Comparison of ENCODE assay signal across 7 mouse cellular contexts in the genomic region with DNA sequence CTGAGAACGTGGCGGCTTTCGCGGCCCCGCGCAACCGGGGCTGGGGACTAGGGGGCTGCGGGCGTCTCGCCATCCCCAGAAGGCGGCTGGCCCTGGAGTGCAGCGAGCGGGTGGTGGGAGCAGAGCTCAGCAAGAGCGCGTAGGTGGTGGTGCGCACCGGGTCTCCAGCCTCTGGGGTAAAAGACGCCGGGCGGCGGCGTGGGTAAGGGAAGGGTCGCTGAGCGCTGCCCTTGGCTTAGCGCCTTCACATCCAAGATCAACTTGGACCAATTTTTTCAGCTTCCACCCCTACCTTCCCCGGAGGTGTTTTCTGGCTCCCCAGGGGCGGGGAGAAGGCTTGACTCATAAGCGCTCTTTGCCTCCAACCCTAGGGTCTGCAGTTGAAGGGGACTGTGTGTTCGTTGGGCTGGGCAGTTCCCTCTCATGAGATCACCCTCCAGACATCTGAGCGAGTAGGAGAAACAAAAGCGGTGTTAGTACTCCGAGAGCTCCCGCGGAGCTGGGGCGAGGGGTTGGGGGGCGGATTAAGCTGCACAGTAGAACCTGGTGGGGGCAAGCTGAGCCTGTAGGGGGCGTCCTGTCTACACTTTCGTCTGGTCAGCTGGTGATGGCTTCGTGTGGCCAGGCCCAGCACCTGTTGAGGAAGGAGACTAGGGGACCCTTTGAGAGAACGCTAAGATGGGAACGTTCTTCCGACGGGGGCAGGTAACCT. TPM values are rescaled to one million over a fixed set of nuclear protein-coding genes. Genes with fewer than 3 reads are reported as not detected.
A peak's percentile ranks its signal among the peaks of the same experiment; 100 is the strongest.
DNase-seq lines count a peak whose midpoint lies in the region; ATAC-seq and TF ChIP-seq lines count a peak whose summit lies in the region.

No protein-coding gene starts in this region.

- no peak overlapping the region for H3K9ac ChIP-seq in MEL (ENCODE audit: control insufficient read depth, low read depth, low read length, poor library complexity, severe bottlenecking)
- peak overlapping the region; percentile 80 for H3K9ac ChIP-seq in hindbrain, embryonic 12.5 days
- H3K9ac ChIP-seq in limb, embryonic 12.5 days (replicated peaks) = peak overlapping the region; percentile 70
- peak overlapping the region; percentile 77 for H3K9ac ChIP-seq in neural tube, embryonic 12.5 days

- TF ChIP-seq POLR2A in MEL (IDR thresholded peaks at IDR 0.05; ENCODE audit: control insufficient read depth in 1 of 2, insufficient read depth in 1 of 2, low read depth in 1 of 2, low read length in 2 of 2, poor library complexity in 1 of 2) = no peak

- TF ChIP-seq RAD21 in MEL (IDR thresholded peaks at IDR 0.05; ENCODE audit: low read depth, low read length) = no peak

- no peaks in the 10 kb centered on the region for H3K36me3 ChIP-seq in MEL (ENCODE audit: control insufficient read depth in 1 of 2, insufficient read depth in 2 of 2, low read length in 2 of 2)
- peaks cover 15% of the 10 kb centered on the region for H3K36me3 ChIP-seq in forebrain, embryonic 10.5 days (replicated peaks)
- H3K36me3 ChIP-seq in hindbrain, embryonic 12.5 days = no peaks in the 10 kb centered on the region
- H3K36me3 ChIP-seq in limb, embryonic 12.5 days = no peaks in the 10 kb centered on the region
- no peaks in the 10 kb centered on the region for H3K36me3 ChIP-seq in neural tube, embryonic 12.5 days

- H3K4me3 ChIP-seq in MEL (ENCODE audit: control insufficient read depth in 1 of 2, insufficient read depth in 1 of 2, low read depth in 2 of 2, low read length in 2 of 2) = no peak overlapping the region
- H3K4me3 ChIP-seq in forebrain, embryonic 10.5 days = peak overlapping the region; percentile 80
- peak overlapping the region; percentile 63 for H3K4me3 ChIP-seq in hindbrain, embryonic 12.5 days
- peak overlapping the region; percentile 71 for H3K4me3 ChIP-seq in limb, embryonic 12.5 days (replicated peaks)
- H3K4me3 ChIP-seq in neural tube, embryonic 12.5 days = peak overlapping the region; percentile 75

- DNase-seq in MEL (ENCODE audit: low read depth, low spot score) (no peak), MN1 (ENCODE audit: low spot score) (no peak)
- DNase-seq in adrenal gland, postnatal 25 days = peak; percentile 40
- peak; percentile 79 for DNase-seq in forebrain, embryonic 10.5 days (ENCODE audit: extremely low spot score, low spot score)

- ATAC-seq in hindbrain, embryonic 12.5 days (ENCODE audit: low FRiP score) = peak; percentile 45
- peak; percentile 73 for ATAC-seq in limb, embryonic 12.5 days (ENCODE audit: insufficient number of reproducible peaks, insufficient read depth, low FRiP score, low TSS enrichment, low read depth)
- peak; percentile 52 for ATAC-seq in neural tube, embryonic 12.5 days (ENCODE audit: low FRiP score, low read depth)

- TF ChIP-seq EP300 in MEL (IDR thresholded peaks at IDR 0.05; ENCODE audit: low read depth in 1 of 2, low read length in 2 of 2) = no peak

- peaks cover 8 to 11% of the 10 kb centered on the region in 2 experiments for H3K27me3 ChIP-seq in MEL (ENCODE audit: control insufficient read depth in 1 of 2, insufficient read depth in 2 of 2, low read length in 2 of 2)
- H3K27me3 ChIP-seq in forebrain, embryonic 10.5 days (ENCODE audit: poor library complexity, severe bottlenecking) = peaks cover 76% of the 10 kb centered on the region
- H3K27me3 ChIP-seq in hindbrain, embryonic 12.5 days = peaks cover 44% of the 10 kb centered on the region
- peaks cover 77% of the 10 kb centered on the region for H3K27me3 ChIP-seq in limb, embryonic 12.5 days
- H3K27me3 ChIP-seq in neural tube, embryonic 12.5 days (replicated peaks) = peaks cover 30% of the 10 kb centered on the region

- H3K27ac ChIP-seq in MEL (ENCODE audit: control insufficient read depth, low read depth, low read length) = no peak overlapping the region
- H3K27ac ChIP-seq in forebrain, embryonic 10.5 days = peak overlapping the region; percentile 92
- H3K27ac ChIP-seq in hindbrain, embryonic 12.5 days = peak overlapping the region; percentile 88
- H3K27ac ChIP-seq in limb, embryonic 12.5 days = 0 out of 2 replicates have a peak overlapping the region, but pooled peaks have one; percentile 7
- peak overlapping the region; percentile 59; the same call in 1 of the 2 replicates for H3K27ac ChIP-seq in neural tube, embryonic 12.5 days

- no peaks in the 10 kb centered on the region for H3K9me3 ChIP-seq in MEL (replicated peaks; ENCODE audit: insufficient read depth, low read length)
- no peaks in the 10 kb centered on the region for H3K9me3 ChIP-seq in forebrain, embryonic 10.5 days
- no peaks in the 10 kb centered on the region for H3K9me3 ChIP-seq in hindbrain, embryonic 12.5 days (replicated peaks)
- H3K9me3 ChIP-seq in limb, embryonic 12.5 days = no peaks in the 10 kb centered on the region
- no peaks in the 10 kb centered on the region for H3K9me3 ChIP-seq in neural tube, embryonic 12.5 days

- TF ChIP-seq CTCF in MEL (IDR thresholded peaks at IDR 0.05 in 2 of 3, conservative IDR thresholded peaks at IDR 0.05 in 1 of 3; ENCODE audit: control insufficient read depth in 1 of 3, insufficient read depth in 1 of 3, low read depth in 2 of 3, low read length in 3 of 3, poor library complexity in 1 of 3, severe bottlenecking in 1 of 3) = peak in 2 of 3 experiments; percentile 3 to 27; a peak in 1 of 6 replicates

- H3K4me2 ChIP-seq in hindbrain, embryonic 12.5 days (replicated peaks) = peak overlapping the region; percentile 94
- H3K4me2 ChIP-seq in limb, embryonic 12.5 days = peak overlapping the region; percentile 97
- peak overlapping the region; percentile 90 for H3K4me2 ChIP-seq in neural tube, embryonic 12.5 days (replicated peaks)

- no peaks in the 10 kb centered on the region for H3K79me2 ChIP-seq in MEL (ENCODE audit: control insufficient read depth, insufficient read depth, low read length, poor library complexity)

- WGBS in forebrain, embryonic 10.5 days = under 1% methylated on average over 43 of the region's 43 CpGs
- 1% methylated on average over 42 of the region's 43 CpGs for WGBS in hindbrain, embryonic 12.5 days
- under 1% methylated on average over 43 of the region's 43 CpGs for WGBS in limb, embryonic 12.5 days
- under 1% methylated on average over 43 of the region's 43 CpGs for WGBS in neural tube, embryonic 12.5 days

- H3K4me1 ChIP-seq in MEL (ENCODE audit: control insufficient read depth in 1 of 2, insufficient read depth in 2 of 2, low read length in 2 of 2) = no peaks in the 10 kb centered on the region
- H3K4me1 ChIP-seq in forebrain, embryonic 10.5 days = peaks cover 73% of the 10 kb centered on the region
- H3K4me1 ChIP-seq in hindbrain, embryonic 12.5 days = peaks cover 26% of the 10 kb centered on the region
- peaks cover 24% of the 10 kb centered on the region for H3K4me1 ChIP-seq in limb, embryonic 12.5 days (replicated peaks)
- H3K4me1 ChIP-seq in neural tube, embryonic 12.5 days = peaks cover 10% of the 10 kb centered on the region

TF ChIP-seq in MEL, 35 proteins besides CTCF, POLR2A, EP300 and RAD21:
- TF ChIP-seq TAL1 (IDR thresholded peaks at IDR 0.05; ENCODE audit: low read length) = no peak
- TF ChIP-seq CHD2 (IDR thresholded peaks at IDR 0.05; ENCODE audit: low read length) = no peak
- no peak for TF ChIP-seq ZKSCAN1 (IDR thresholded peaks at IDR 0.05; ENCODE audit: low read depth, low read length)
- no peak for TF ChIP-seq ZNF384 (IDR thresholded peaks at IDR 0.05; ENCODE audit: low read depth, low read length)
- TF ChIP-seq USF2 (IDR thresholded peaks at IDR 0.05; ENCODE audit: borderline replicate concordance in 1 of 2, insufficient read depth in 1 of 2, low read depth in 1 of 2, low read length in 2 of 2) = no peak
- TF ChIP-seq GATA1 (IDR thresholded peaks at IDR 0.05; ENCODE audit: low read depth, low read length) = no peak
- no peak for TF ChIP-seq BHLHE40 (IDR thresholded peaks at IDR 0.05; ENCODE audit: borderline replicate concordance, low read depth, low read length)
- TF ChIP-seq MAFK (IDR thresholded peaks at IDR 0.05; ENCODE audit: borderline replicate concordance, low read depth, low read length) = no peak
- no peak for TF ChIP-seq HCFC1 (IDR thresholded peaks at IDR 0.05; ENCODE audit: low read depth, low read length)
- TF ChIP-seq MXI1 (IDR thresholded peaks at IDR 0.05; ENCODE audit: low read depth, low read length) = no peak
TF ChIP-seq in MEL: peak in this region for 0.

RNA-seq across cellular contexts. Expression of gene Galnt16, which starts 1.7 kb away (rescaled TPM):
- total RNA-seq in MEL (2012; rRNA removed) = not detected in 2 replicates
- under 1 TPM in 1 of 2 experiments, not detected in 1; 0.08 TPM for polyA plus RNA-seq in MEL (2012; ENCODE audit: insufficient read depth in 1 of 2, insufficient read length in 2 of 2, low read depth in 1 of 2, low replicate concordance in 2 of 2, missing spikeins in 1 of 2)
- total RNA-seq in adrenal gland, postnatal 25 days (2021) = 6.8 and 8.0 TPM in 2 replicates
- 30.8 and 31.1 TPM in 2 replicates for polyA plus RNA-seq in forebrain, embryonic 10.5 days (2016; fragmentation: Nextera tagmentation; extraction: Ambion mirVana)
- polyA plus RNA-seq in hindbrain, embryonic 12.5 days (2016; fragmentation: Nextera tagmentation; extraction: Ambion mirVana) = 21.1 and 22.3 TPM in 2 replicates
- 8.9 and 10.7 TPM in 2 replicates for polyA plus RNA-seq in limb, embryonic 12.5 days (2016; fragmentation: Nextera tagmentation; extraction: Ambion mirVana)
- 21.7 and 22.6 TPM in 2 replicates for polyA plus RNA-seq in neural tube, embryonic 12.5 days (2016; fragmentation: Nextera tagmentation; extraction: Ambion mirVana)

RNA-seq across cellular contexts. Expression of gene Exd2, which starts 56.9 kb away (rescaled TPM):
- total RNA-seq in MEL (2012; rRNA removed) = 8.5 and 9.6 TPM in 2 replicates
- polyA plus RNA-seq in MEL (2012; ENCODE audit: insufficient read depth in 1 of 2, insufficient read length in 2 of 2, low read depth in 1 of 2, low replicate concordance in 2 of 2, missing spikeins in 1 of 2) = 10 to 100 TPM in 1 of 2 experiments, not detected in 1; 12.8 TPM
- total RNA-seq in adrenal gland, postnatal 25 days (2021) = 20.4 and 22.5 TPM in 2 replicates
- 31.9 and 33.5 TPM in 2 replicates for polyA plus RNA-seq in forebrain, embryonic 10.5 days (2016; fragmentation: Nextera tagmentation; extraction: Ambion mirVana)
- polyA plus RNA-seq in hindbrain, embryonic 12.5 days (2016; fragmentation: Nextera tagmentation; extraction: Ambion mirVana) = 51.0 and 52.4 TPM in 2 replicates
- polyA plus RNA-seq in limb, embryonic 12.5 days (2016; fragmentation: Nextera tagmentation; extraction: Ambion mirVana) = 35.9 and 37.7 TPM in 2 replicates
- polyA plus RNA-seq in neural tube, embryonic 12.5 days (2016; fragmentation: Nextera tagmentation; extraction: Ambion mirVana) = 46.3 and 52.6 TPM in 2 replicates

Comparison
In these comparisons a context has a peak if more than half of its experiments do, and no peak if none do; other contexts are left out.
1. DNase-seq: peak in adrenal gland, postnatal 25 days (single experiment) and forebrain, embryonic 10.5 days (single experiment); none in MEL (single experiment) and MN1 (single experiment).
2. H3K4me3 ChIP-seq: peak in forebrain, embryonic 10.5 days (single experiment), hindbrain, embryonic 12.5 days (single experiment), limb, embryonic 12.5 days (single experiment) and neural tube, embryonic 12.5 days (single experiment); none in MEL (0 of 2).
3. Peak in every context shown above with its lines, with median percentiles within 50 percentile points of each other: ATAC-seq and H3K4me2 ChIP-seq.